Mouse (Mus musculus) left cerebral cortex, postnatal 4 days (tissue): ENCODE measurements at regions not wholly inside any gene's neighbourhood (a gene's known extent, or its start where the extent isn't known, plus 50 kb on each side); places are given as distances from the start of the nearest gene placed in this dataset.

Experiments used
- DNase-seq: peaks from one replicate; pipeline ENCODE4 v3.0.0-alpha.2; 2022
- intact Hi-C: fragments of 180-260 bp; cut with DNase I; formaldehyde crosslinking; loops from one replicate; pipeline ENCODE4 v1.15.1; 2025

GRCm38 (mm10) chr10:117440225-117440976, 60.6 kb upstream of the Cpsf6 start:
- DNase-seq, result no peak
- intact Hi-C loops, result no loop called here

- no peak for DNase-seq
- intact Hi-C loops, result loop anchor here (5.0 to 10.0 kb wide), 2 partner anchors 77 to 215 kb away; partner anchors contain the start of gene Yeats4
Observed at GRCm38 (mm10) chr10:117439206-117440110, 59.6 kb upstream of the Cpsf6 start.

- no peak for DNase-seq
- intact Hi-C loops, result loop anchor here (5.0 to 10.0 kb wide), 2 partner anchors 76 to 214 kb away; partner anchors contain the start of gene Yeats4
Observed at GRCm38 (mm10) chr10:117438614-117439193, 58.9 kb upstream of the Cpsf6 start.

GRCm38 (mm10) chr10:117437970-117438369, 58.2 kb upstream of the Cpsf6 start:
- intact Hi-C loops, result loop anchor here (5.0 to 10.0 kb wide), 2 partner anchors 76 to 213 kb away; partner anchors contain the start of gene Yeats4
- no peak for DNase-seq

GRCm38 (mm10) chr10:117436875-117437715, 57.3 kb upstream of the Cpsf6 start:
- peak; percentile 37 for DNase-seq
- intact Hi-C loops, result loop anchor here (5.0 to 10.0 kb wide), 2 partner anchors 75 to 212 kb away; partner anchors contain the start of gene Yeats4

- intact Hi-C loops, result loop anchor here (5.0 to 10.0 kb wide), 2 partner anchors 74 to 212 kb away; partner anchors contain the start of gene Yeats4
- no peak for DNase-seq
Observed at GRCm38 (mm10) chr10:117436308-117436874, 56.6 kb upstream of the Cpsf6 start.

- DNase-seq, result peak; percentile 23
- intact Hi-C loops, result loop anchor here (5.0 to 10.0 kb wide), 2 partner anchors 73 to 211 kb away; partner anchors contain the start of gene Yeats4
Observed at GRCm38 (mm10) chr10:117435734-117436121, 55.9 kb upstream of the Cpsf6 start.

- peak; percentile 94 for DNase-seq
- intact Hi-C loops, result loop anchor here (5.0 to 10.0 kb wide), 2 partner anchors 73 to 210 kb away; partner anchors contain the start of gene Yeats4
Observed at GRCm38 (mm10) chr10:117434871-117435733, 55.3 kb upstream of the Cpsf6 start.

GRCm38 (mm10) chr10:117434293-117434842, 54.6 kb upstream of the Cpsf6 start:
- intact Hi-C loops, result loop anchor here (10.0 kb wide), 1 partner anchor 210 kb away; the partner anchor contains the start of gene Yeats4
- no peak for DNase-seq

- no peak for DNase-seq
- intact Hi-C loops, result loop anchor here (10.0 kb wide), 1 partner anchor 209 kb away; the partner anchor contains the start of gene Yeats4
Observed at GRCm38 (mm10) chr10:117433547-117434292, 53.9 kb upstream of the Cpsf6 start.

GRCm38 (mm10) chr10:117432871-117433546, 53.2 kb upstream of the Cpsf6 start:
- DNase-seq, result no peak
- intact Hi-C loops, result loop anchor here (10.0 kb wide), 1 partner anchor 208 kb away; the partner anchor contains the start of gene Yeats4

GRCm38 (mm10) chr10:117432415-117432814, 52.6 kb upstream of the Cpsf6 start:
- DNase-seq, result peak; percentile 81
- intact Hi-C loops, result loop anchor here (10.0 kb wide), 1 partner anchor 208 kb away; the partner anchor contains the start of gene Yeats4

- intact Hi-C loops, result loop anchor here (10.0 kb wide), 1 partner anchor 207 kb away; the partner anchor contains the start of gene Yeats4
- DNase-seq, result no peak
Observed at GRCm38 (mm10) chr10:117431850-117432249, 52.0 kb upstream of the Cpsf6 start.

- intact Hi-C loops, result loop anchor here (10.0 kb wide), 1 partner anchor 206 kb away; the partner anchor contains the start of gene Yeats4
Observed at GRCm38 (mm10) chr10:117431086-117431619, 51.3 kb upstream of the Cpsf6 start.

GRCm38 (mm10) chr10:117430224-117430884, 50.5 kb upstream of the Cpsf6 start:
- intact Hi-C loops, result loop anchor here (10.0 kb wide), 1 partner anchor 206 kb away; the partner anchor contains the start of gene Yeats4
- DNase-seq, result no peak

More at GRCm38 (mm10) chr10:117431086-117431619, 51.3 kb upstream of the Cpsf6 start:
- DNase-seq, result no peak
